Mouse (Mus musculus): ENCODE data around the gene Dazap2.

- TF ChIP-seq CTCF (IDR thresholded peaks at IDR 0.05 in 2 of 3, conservative IDR thresholded peaks at IDR 0.05 in 1 of 3; ENCODE audit: control insufficient read depth in 1 of 3, insufficient read depth in 1 of 3, low read depth in 2 of 3, low read length in 3 of 3, poor library complexity in 1 of 3, severe bottlenecking in 1 of 3) (no peak), HCFC1 (IDR thresholded peaks at IDR 0.05; ENCODE audit: low read depth, low read length) (no peak), MAX (IDR thresholded peaks at IDR 0.05; ENCODE audit: low read length) (no peak), MAZ (IDR thresholded peaks at IDR 0.05; ENCODE audit: low read depth, low read length) (no peak)
These were observed 25.0 kb downstream of the Dazap2 start for GRCm38 (mm10) chr15:100639972-100640750.

Data from MEL (cell line).